Mouse (Mus musculus) limb, embryonic 12.5 days (tissue): ENCODE measurements around the gene Myo1h. TPM values are rescaled to one million over a fixed set of nuclear protein-coding genes. Genes with fewer than 3 reads are reported as not detected.

Source experiments
- ATAC-seq: fragments of 200-750 bp; cut with Nextera tagmentation; 2 replicates; pipeline ENCODE4 v1.8.0; 2017; ENCODE audit warnings: low read depth, moderate TSS enrichment; ENCODE audit not compliant: insufficient number of reproducible peaks, insufficient read depth, low FRiP score, low TSS enrichment
- H3K27ac ChIP-seq: fragments of 300-500 bp; sonication (generic); 2 replicates; pipeline ENCODE4 v1.5.1; 2016; ENCODE audit warnings: mild to moderate bottlenecking, moderate library complexity
- H3K27me3 ChIP-seq: fragments of 300-500 bp; sonication (generic); 2 replicates; pipeline ENCODE4 v1.6.1; 2016; ENCODE audit warnings: mild to moderate bottlenecking, moderate library complexity
- H3K36me3 ChIP-seq: fragments of 300-500 bp; sonication (generic); 2 replicates; pipeline ENCODE4 v1.6.1; 2016; ENCODE audit warnings: mild to moderate bottlenecking, moderate library complexity
- H3K4me1 ChIP-seq: fragments of 300-500 bp; sonication (generic); replicated peaks from 2 replicates; pipeline ENCODE4 v1.6.1; 2016
- H3K4me2 ChIP-seq: fragments of 300-500 bp; sonication (generic); 2 replicates; pipeline ENCODE4 v1.6.1; 2016; ENCODE audit warnings: mild to moderate bottlenecking, moderate library complexity
- H3K4me3 ChIP-seq: fragments of 300-500 bp; sonication (generic); replicated peaks from 2 replicates; pipeline ENCODE4 v1.5.1; 2016; ENCODE audit warnings: mild to moderate bottlenecking
- H3K9ac ChIP-seq: fragments of 300-500 bp; sonication (generic); replicated peaks from 2 replicates; pipeline ENCODE4 v1.6.1; 2016; ENCODE audit warnings: mild to moderate bottlenecking, moderate library complexity
- H3K9me3 ChIP-seq: fragments of 300-500 bp; sonication (generic); 2 replicates; pipeline ENCODE4 v1.6.1; 2016; ENCODE audit warnings: mild to moderate bottlenecking, moderate library complexity
- WGBS: fragments of 180-500 bp; shearing (Covaris S2); methylation state at CpG from one replicate; pipeline ENCODE4 v1.1.7; 2016; 5-methylcytosine and 5-hydroxymethylcytosine counted together
- polyA plus RNA-seq: library from polyadenylated mRNA; unstranded; fragments of >200 nt; fragmentation: Nextera tagmentation; extraction: Ambion mirVana; gene quantifications from 2 replicates; pipeline ENCODE4 v1.2.1, GENCODE M21; 2016

Gene Myo1h
- polyA plus RNA-seq, 1 experiment from 2014 or later = 0.99 TPM

DNA sequence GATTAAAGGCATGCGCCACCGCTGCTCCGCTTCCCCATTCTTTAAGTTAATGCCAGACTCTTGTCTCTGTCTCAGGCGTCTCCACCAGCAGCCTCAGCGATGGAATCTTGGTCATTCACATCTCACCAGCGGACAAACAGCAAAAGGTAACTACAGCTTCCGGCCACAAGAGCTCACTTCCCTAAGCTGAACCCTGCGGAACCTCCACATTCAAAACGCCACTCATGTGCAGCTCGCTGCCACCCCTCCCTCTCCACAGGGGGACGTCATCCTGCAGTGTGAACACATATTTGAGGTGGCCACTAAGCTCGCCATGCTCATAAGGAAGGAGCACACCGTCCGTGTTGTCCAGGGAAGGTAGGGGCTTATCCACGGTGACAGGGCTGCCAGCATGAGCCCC is 72.0 kb downstream of the Myo1h start:
- no peak for ATAC-seq
- H3K4me3 ChIP-seq = no peak overlapping the region
- H3K9me3 ChIP-seq = no peaks in the 10 kb centered on the region
- peaks cover 69% of the 10 kb centered on the region for H3K36me3 ChIP-seq
- no peaks in the 10 kb centered on the region for H3K27me3 ChIP-seq
- H3K27ac ChIP-seq = no peak overlapping the region
- WGBS = 87% methylated on average over 15 of the region's 15 CpGs
- no peak overlapping the region for H3K4me2 ChIP-seq
- H3K4me1 ChIP-seq = peaks cover 27% of the 10 kb centered on the region
- H3K9ac ChIP-seq = no peak overlapping the region

DNA sequence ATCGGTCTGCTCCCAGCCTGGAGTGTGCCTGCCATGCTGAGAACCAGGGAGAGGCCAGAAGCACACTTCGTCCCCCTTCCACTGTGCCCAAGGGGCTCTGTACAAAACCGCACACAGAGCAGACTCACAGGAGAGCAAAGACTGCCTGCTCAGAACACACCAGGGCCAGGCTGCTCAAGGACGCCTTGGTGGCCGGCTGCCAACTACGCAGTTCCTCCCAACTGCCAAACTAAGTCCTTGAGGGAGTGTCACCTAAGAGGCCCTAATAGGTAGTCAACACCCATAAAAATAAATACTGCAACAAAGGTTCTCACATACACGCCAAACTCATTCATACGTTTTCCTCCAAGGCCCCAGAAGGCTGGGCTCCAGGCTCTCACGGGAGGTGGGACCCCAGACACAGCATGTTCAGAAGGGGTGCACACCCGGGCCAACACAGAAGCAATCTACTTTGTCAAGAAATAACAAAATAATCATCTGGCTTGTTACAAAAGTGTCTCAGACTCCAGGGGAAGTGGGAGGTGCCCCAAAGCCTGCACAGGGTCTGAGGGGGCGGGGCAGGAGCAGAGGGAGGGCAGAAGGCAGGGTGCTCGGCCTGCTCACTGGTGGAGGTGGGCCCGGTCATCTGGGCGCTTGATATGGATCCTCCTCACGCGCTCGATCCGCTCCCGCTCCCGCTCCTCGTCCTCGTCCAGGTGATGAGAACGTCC is 76.2 kb downstream of the Myo1h start:
- no peak for ATAC-seq
- WGBS = 86% methylated on average over 23 of the region's 23 CpGs

DNA sequence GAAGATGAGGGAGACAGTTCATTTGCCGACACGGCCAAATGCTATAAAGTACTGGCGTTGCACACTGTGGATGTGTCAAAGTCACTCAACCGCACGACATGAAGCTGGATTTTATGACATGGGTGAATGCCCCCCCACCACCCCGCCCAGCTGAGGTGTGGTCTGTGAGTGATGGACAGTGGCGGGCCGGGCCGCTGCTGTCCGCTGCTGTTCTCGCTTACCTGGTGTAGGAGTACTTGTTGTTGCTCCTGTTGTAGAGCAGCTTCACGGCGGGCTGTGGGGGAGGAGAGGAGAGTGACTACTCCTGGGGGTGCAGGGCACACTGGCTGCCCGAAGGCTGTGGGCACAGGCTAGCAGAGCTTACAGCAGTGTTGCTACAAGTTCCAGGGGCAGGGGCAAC is 79.2 kb downstream of the Myo1h start:
- H3K9me3 ChIP-seq = no peaks in the 10 kb centered on the region
- H3K4me3 ChIP-seq = no peak overlapping the region
- no peak for ATAC-seq
- H3K4me1 ChIP-seq = peaks cover 53% of the 10 kb centered on the region
- no peaks in the 10 kb centered on the region for H3K27me3 ChIP-seq
- no peak overlapping the region for H3K27ac ChIP-seq
- 89% methylated on average over 12 of the region's 14 CpGs for WGBS
- no peak overlapping the region for H3K4me2 ChIP-seq
- no peak overlapping the region for H3K9ac ChIP-seq
- H3K36me3 ChIP-seq = peaks cover 91% of the 10 kb centered on the region

More for the DNA sequence above, 76.2 kb downstream of the Myo1h start:
- Histone ChIP-seq H3K9me3 (no peaks in the 10 kb centered on the region), H3K27me3 (no peaks in the 10 kb centered on the region), H3K4me2 (no peak overlapping the region), H3K36me3 (peaks cover 97% of the 10 kb centered on the region), H3K9ac (no peak overlapping the region; the same call in 1 of the 2 replicates), H3K4me3 (no peak overlapping the region), H3K27ac (peak overlapping the region; percentile 53; the same call in 1 of the 2 replicates), H3K4me1 (peaks cover 23% of the 10 kb centered on the region)

GRCm38 (mm10) chr5:114368803-114369496 is 80.0 kb downstream of the Myo1h start:
- Histone ChIP-seq H3K9me3 (no peaks in the 10 kb centered on the region), H3K4me2 (no peak overlapping the region), H3K4me3 (no peak overlapping the region), H3K27ac (peak overlapping the region; percentile 79), H3K27me3 (no peaks in the 10 kb centered on the region), H3K9ac (0 out of 2 replicates have a peak overlapping the region, but pooled peaks have one; percentile 23), H3K4me1 (peaks cover 57% of the 10 kb centered on the region), H3K36me3 (peaks cover 91% of the 10 kb centered on the region)
- no peak for ATAC-seq
- 89% methylated on average over 16 of the region's 16 CpGs for WGBS

- Histone ChIP-seq H3K4me1 (peaks cover 57% of the 10 kb centered on the region), H3K27me3 (no peaks in the 10 kb centered on the region), H3K4me3 (no peak overlapping the region), H3K9ac (no peak overlapping the region; the same call in 1 of the 2 replicates), H3K27ac (peak overlapping the region; percentile 79), H3K36me3 (peaks cover 91% of the 10 kb centered on the region), H3K4me2 (peak overlapping the region; percentile 13; the same call in 1 of the 2 replicates), H3K9me3 (no peaks in the 10 kb centered on the region)
- 63% methylated on average over 9 of the region's 9 CpGs for WGBS
- no peak for ATAC-seq
Observed at GRCm38 (mm10) chr5:114369921-114370320, 81.0 kb downstream of the Myo1h start.

DNA sequence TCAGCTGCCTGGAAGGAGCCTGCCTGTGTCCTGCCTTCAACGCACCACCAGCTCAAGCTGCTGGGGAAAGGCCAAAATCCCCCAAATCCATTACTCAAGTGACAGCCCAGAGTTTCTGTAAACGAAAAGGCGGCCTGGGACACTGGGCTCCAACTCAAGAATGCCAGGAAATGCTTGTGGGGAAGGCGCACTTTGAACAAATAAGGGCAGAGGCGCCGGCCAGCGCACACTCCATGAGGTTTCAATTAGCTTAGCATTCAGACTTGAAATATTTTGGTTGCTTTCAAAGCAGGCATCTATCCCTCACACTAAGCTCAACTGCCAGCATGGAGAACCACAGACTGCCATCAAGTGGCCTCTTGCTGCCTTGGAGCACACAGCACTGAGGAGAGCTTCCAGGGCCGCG is 81.4 kb downstream of the Myo1h start:
- WGBS = 20% methylated on average over 9 of the region's 9 CpGs

GRCm38 (mm10) chr5:114371331-114371730 is 82.4 kb downstream of the Myo1h start:
- Histone ChIP-seq H3K27me3 (no peaks in the 10 kb centered on the region), H3K27ac (peak overlapping the region; percentile 79), H3K4me2 (peak overlapping the region; percentile 17; the same call in 1 of the 2 replicates), H3K4me1 (peaks cover 50% of the 10 kb centered on the region), H3K36me3 (peaks cover 91% of the 10 kb centered on the region), H3K4me3 (no peak overlapping the region), H3K9ac (peak overlapping the region; percentile 44; the same call in 1 of the 2 replicates), H3K9me3 (no peaks in the 10 kb centered on the region)
- ATAC-seq = no peak
- WGBS = 51% methylated on average over 3 of the region's 3 CpGs

More for the DNA sequence above, 81.4 kb downstream of the Myo1h start:
- H3K4me3 ChIP-seq = no peak overlapping the region
- peak overlapping the region; percentile 13 for H3K4me2 ChIP-seq
- H3K27me3 ChIP-seq = no peaks in the 10 kb centered on the region
- peaks cover 55% of the 10 kb centered on the region for H3K4me1 ChIP-seq
- peak; percentile 29; the same call in 1 of the 2 replicates for ATAC-seq
- H3K27ac ChIP-seq = peak overlapping the region; percentile 79
- H3K9ac ChIP-seq = peak overlapping the region; percentile 44
- H3K9me3 ChIP-seq = no peaks in the 10 kb centered on the region
- peaks cover 91% of the 10 kb centered on the region for H3K36me3 ChIP-seq

DNA sequence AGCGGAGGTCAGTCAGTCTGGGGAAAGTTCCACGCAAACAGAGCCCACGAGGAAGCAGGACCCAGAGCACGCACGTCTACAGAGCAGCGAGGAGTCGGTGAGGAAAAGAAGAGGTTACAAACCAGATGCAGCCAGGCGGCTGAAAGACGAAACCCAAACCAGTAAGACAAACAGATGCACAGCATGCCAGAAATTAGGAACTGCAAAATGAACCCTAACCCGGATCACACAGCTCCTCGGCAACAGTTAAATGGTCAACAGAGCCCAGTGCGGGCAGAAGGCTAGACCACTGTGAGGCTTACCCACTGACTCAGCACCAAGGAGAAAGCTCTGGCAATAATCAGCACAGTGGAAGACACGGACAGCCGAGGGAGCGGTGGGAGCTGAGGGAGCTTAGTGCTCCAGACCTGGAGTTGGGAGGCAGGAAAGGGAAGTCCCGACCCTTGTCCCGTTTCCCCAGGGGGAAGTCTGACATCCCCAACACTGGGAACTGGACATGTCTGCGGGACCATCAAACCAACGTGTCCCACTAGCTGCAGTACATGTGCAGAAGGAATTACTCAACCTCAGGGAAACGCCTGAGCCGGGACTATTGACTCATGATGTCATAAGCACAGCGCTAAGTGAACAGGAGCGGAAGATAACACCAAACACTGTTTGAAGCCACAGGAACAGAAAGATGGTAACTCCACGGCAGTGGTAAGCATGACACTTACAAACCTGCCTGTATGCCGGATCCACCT is 82.9 kb downstream of the Myo1h start:
- Histone ChIP-seq H3K4me2 (peak overlapping the region; percentile 17; the same call in 1 of the 2 replicates), H3K36me3 (peaks cover 88% of the 10 kb centered on the region), H3K27ac (peak overlapping the region; percentile 79), H3K27me3 (no peaks in the 10 kb centered on the region), H3K9ac (0 out of 2 replicates have a peak overlapping the region, but pooled peaks have one; percentile 44), H3K4me1 (peaks cover 56% of the 10 kb centered on the region), H3K4me3 (no peak overlapping the region), H3K9me3 (no peaks in the 10 kb centered on the region)
- ATAC-seq = no peak
- WGBS = 53% methylated on average over 25 of the region's 25 CpGs

DNA sequence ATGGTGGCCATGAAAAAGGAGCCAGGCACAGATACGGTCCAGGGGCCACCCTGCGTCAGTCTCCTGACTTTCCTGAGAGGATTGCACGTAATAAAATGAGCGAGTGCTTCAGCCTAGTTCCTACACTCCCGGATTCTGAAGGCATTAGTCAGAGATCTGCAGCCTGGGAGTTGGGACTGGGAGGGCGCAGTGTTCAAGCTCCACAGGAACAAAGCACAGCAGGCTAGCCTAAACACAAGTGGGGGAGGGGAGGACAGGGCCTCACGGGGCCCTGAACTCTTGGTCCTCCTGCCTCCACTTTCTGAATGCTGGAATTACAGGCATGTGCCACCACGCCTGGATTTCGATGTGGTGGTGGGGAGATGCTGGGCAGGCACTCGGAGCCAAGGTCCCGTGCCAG is 83.6 kb downstream of the Myo1h start:
- 0 out of 2 replicates have a peak overlapping the region, but pooled peaks have one; percentile 4 for H3K9ac ChIP-seq
- no peaks in the 10 kb centered on the region for H3K9me3 ChIP-seq
- ATAC-seq = no peak
- peak overlapping the region; percentile 15; the same call in 1 of the 2 replicates for H3K4me2 ChIP-seq
- H3K27ac ChIP-seq = peak overlapping the region; percentile 41; the same call in 1 of the 2 replicates
- no peak overlapping the region for H3K4me3 ChIP-seq
- H3K27me3 ChIP-seq = no peaks in the 10 kb centered on the region
- peaks cover 82% of the 10 kb centered on the region for H3K36me3 ChIP-seq
- peaks cover 59% of the 10 kb centered on the region for H3K4me1 ChIP-seq
- WGBS = 36% methylated on average over 11 of the region's 11 CpGs

- Histone ChIP-seq H3K27ac (no peak overlapping the region), H3K4me3 (no peak overlapping the region), H3K27me3 (no peaks in the 10 kb centered on the region), H3K4me2 (0 out of 2 replicates have a peak overlapping the region, but pooled peaks have one; percentile 15), H3K36me3 (peaks cover 76% of the 10 kb centered on the region), H3K9ac (no peak overlapping the region), H3K4me1 (peaks cover 65% of the 10 kb centered on the region), H3K9me3 (no peaks in the 10 kb centered on the region)
- 73% methylated on average over 11 of the region's 11 CpGs for WGBS
- ATAC-seq = no peak
Observed at GRCm38 (mm10) chr5:114373174-114373573, 84.2 kb downstream of the Myo1h start.

DNA sequence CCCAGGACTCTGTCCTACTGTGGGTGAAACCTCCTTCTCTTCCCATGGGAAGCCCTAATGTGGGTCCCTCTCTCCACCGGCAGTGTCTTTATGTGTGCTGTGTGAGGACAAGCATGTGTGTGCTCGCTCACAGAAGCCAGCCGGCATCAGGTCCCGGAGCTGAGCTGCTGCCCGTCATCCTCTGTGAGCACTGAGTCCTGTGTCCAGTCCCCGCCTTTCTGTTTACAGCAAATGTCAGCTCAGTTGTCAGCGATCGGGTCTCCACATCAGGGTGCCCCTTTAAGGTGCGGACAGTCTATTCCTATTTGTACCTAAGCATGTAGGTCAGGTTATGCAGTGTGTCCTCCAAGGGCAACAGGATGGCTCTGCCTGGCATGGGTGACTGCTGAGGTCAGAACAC is 84.6 kb downstream of the Myo1h start:
- WGBS = 91% methylated on average over 9 of the region's 9 CpGs
- H3K27ac ChIP-seq = no peak overlapping the region
- H3K4me3 ChIP-seq = no peak overlapping the region
- H3K27me3 ChIP-seq = no peaks in the 10 kb centered on the region
- H3K9ac ChIP-seq = no peak overlapping the region
- H3K36me3 ChIP-seq = peaks cover 72% of the 10 kb centered on the region
- H3K9me3 ChIP-seq = no peaks in the 10 kb centered on the region
- no peak for ATAC-seq
- peaks cover 67% of the 10 kb centered on the region for H3K4me1 ChIP-seq
- no peak overlapping the region for H3K4me2 ChIP-seq
